Mouse (Mus musculus): ENCODE measurements around the gene Trpm2. TPM values are rescaled to one million over a fixed set of nuclear protein-coding genes. Genes with fewer than 3 reads are reported as not detected.
A peak's percentile ranks its signal among the peaks of the same experiment; 100 is the strongest.
"Not testable (repeated sequence)": the region's sequence is repeated elsewhere in the genome, so short reads cannot be mapped to it uniquely, and the experiment has no call there.

Trpm2 gene
- polyA plus RNA-seq, 1 experiment from 2014 or later = 0.85 TPM

DNA sequence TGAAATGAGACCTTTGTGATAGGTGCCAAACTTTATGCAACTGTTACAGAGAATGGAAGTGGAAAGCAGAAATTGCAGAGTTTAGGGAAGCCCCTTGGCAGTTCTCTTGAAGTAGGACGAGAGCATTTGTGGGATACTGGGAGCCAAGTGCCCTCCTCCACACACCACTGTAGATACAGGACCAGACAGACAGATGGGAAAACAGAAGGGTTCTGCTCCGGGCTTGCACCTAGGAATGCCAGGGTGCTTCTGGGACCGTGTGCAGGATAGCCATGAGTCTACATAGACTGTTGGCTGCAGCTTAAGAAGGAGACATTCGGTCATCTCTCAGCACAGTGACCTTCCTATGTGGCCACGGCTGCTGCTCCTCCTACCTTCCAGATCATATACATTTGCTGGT, 4.4 kb upstream of the Trpm2 start:
- Histone ChIP-seq H3K4me1 (peaks cover 22% of the 10 kb centered on the region), H3K4me3 (no peak overlapping the region), H3K27ac (replicated peaks) (no peak overlapping the region), H3K9me3 (no peaks in the 10 kb centered on the region), H3K27me3 (replicated peaks; ENCODE audit: low read depth, poor library complexity, severe bottlenecking) (peaks cover 17% of the 10 kb centered on the region), H3K36me3 (replicated peaks) (peaks cover 2% of the 10 kb centered on the region; the same call in 1 of the 2 replicates)
- DNase-seq (ENCODE audit: low spot score) = no peak
- 80% methylated on average over 5 of the region's 5 CpGs for WGBS

DNA sequence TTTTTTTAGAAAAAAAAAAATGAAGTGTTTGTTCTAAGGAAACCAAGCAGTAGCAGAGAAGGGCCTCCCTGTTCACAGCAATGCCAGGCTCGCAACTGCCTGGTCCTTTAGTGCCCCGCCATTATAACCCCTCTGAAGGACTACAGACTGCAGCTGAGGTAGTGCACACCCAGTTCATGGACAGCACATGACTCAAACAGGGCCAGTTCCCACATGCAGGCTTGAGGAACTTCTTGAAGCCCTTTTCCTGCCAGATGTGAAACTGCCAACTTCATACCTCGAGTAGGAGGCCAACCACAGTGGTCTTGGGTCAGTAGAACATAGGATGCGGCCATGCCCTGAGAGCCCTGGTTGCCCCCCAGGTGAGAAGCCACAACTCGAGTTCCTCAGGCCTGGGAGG, 4.0 kb upstream of the Trpm2 start:
- Histone ChIP-seq H3K27ac (replicated peaks) (no peak overlapping the region), H3K27me3 (replicated peaks; ENCODE audit: low read depth, poor library complexity, severe bottlenecking) (peaks cover 21% of the 10 kb centered on the region), H3K4me3 (no peak overlapping the region), H3K36me3 (replicated peaks) (no peaks in the 10 kb centered on the region), H3K9me3 (no peaks in the 10 kb centered on the region), H3K4me1 (peaks cover 22% of the 10 kb centered on the region)
- 73% methylated on average over 5 of the region's 5 CpGs for WGBS
- DNase-seq (ENCODE audit: low spot score) = no peak

DNA sequence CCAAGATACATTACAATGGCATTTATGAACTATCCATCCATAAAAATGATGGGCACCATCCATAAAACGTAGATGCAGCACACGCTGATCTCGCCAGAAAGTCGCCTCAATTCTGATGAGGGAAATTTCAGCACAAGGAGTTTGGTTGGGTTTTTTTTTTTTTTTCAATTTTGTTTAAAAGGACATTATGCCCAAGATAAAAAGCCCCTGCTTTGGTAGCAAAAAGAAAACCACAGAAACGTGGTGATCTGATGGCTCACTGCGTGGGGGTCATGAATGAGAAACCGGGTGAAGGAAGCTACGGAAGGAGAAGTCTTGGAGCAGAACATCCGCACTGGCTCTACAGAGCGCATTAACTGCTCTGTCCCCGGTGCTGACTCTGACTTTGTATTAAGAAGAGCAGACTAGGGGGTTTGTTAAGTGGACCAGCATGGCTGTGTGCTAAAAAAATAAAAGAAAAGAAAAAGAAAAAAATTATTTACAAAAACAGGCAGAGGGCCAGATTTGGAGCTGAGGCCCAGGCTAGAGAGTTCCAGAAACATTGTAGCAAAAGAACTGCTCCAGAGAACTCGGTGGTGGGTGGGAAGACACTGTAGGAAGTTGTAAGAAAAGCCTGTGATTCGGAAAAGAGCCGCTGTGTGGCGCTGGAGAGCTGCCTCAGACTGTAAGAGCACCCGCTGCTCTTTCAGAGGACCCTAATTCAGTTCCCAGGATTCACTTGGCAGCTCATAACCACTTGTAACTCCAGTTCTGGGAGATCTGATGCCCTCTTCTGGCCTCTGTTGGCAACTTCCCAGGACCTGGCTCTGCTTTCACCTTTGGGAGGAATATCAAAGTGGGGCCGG, 1.6 kb upstream of the Trpm2 start:
- H3K9me3 ChIP-seq = no peaks in the 10 kb centered on the region
- no peak overlapping the region for H3K4me3 ChIP-seq
- DNase-seq (ENCODE audit: low spot score) = peak; percentile 46
- peaks cover 45% of the 10 kb centered on the region for H3K27me3 ChIP-seq (replicated peaks; ENCODE audit: low read depth, poor library complexity, severe bottlenecking)
- H3K27ac ChIP-seq (replicated peaks) = no peak overlapping the region
- H3K36me3 ChIP-seq (replicated peaks) = no peaks in the 10 kb centered on the region
- WGBS = 62% methylated on average over 17 of the region's 17 CpGs
- H3K4me1 ChIP-seq = peaks cover 15% of the 10 kb centered on the region

DNA sequence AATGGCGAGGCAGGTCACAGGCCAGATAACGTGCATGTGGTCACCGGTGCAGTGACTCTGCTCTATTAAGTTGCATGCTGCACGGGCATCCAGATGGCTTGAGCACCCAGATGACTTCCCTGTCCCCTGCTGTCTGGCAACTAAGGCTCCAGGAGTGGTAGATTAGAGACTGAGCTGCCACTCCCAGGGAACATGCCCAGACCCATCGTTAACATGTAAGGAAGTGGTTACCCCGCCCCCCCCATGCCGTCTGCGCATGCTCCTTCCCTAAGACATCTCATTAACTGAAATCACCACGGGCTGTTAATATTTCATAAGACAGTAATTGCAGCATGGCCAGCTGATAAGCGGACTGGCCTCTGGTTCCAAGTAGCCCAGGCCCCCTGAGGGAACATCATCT, 828 bp upstream of the Trpm2 start:
- H3K27ac ChIP-seq (replicated peaks) = no peak overlapping the region
- no peaks in the 10 kb centered on the region for H3K9me3 ChIP-seq
- peaks cover 18% of the 10 kb centered on the region for H3K4me1 ChIP-seq
- no peak overlapping the region for H3K4me3 ChIP-seq
- no peaks in the 10 kb centered on the region for H3K36me3 ChIP-seq (replicated peaks)
- peaks cover 45% of the 10 kb centered on the region for H3K27me3 ChIP-seq (replicated peaks; ENCODE audit: low read depth, poor library complexity, severe bottlenecking)
- DNase-seq (ENCODE audit: low spot score) = no peak
- 90% methylated on average over 10 of the region's 10 CpGs for WGBS

DNA sequence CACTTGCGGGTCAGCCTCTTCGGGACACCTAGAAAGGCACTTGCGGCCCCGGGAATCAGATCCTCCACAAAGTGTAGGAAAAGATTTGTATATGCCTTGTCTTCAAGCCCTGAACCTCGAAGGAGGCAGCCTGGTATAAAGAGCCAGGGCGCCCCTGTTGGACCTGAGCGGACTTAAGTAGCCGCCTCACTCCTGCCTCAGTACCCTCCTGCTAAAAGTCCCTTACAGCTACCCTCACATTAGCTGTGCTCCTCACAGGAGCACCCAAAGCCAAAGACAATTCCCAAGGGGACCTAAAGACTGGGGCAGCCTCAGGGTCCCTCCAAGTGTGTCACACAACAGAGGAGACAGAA, 414 bp downstream of the Trpm2 start:
- Histone ChIP-seq H3K36me3 (replicated peaks) (no peaks in the 10 kb centered on the region), H3K27ac (replicated peaks) (no peak overlapping the region), H3K4me1 (peaks cover 19% of the 10 kb centered on the region), H3K4me3 (peak overlapping the region; percentile 48), H3K27me3 (replicated peaks; ENCODE audit: low read depth, poor library complexity, severe bottlenecking) (peaks cover 45% of the 10 kb centered on the region), H3K9me3 (no peaks in the 10 kb centered on the region)
- no peak for DNase-seq (ENCODE audit: low spot score)
- 18% methylated on average over 8 of the region's 8 CpGs for WGBS

DNA sequence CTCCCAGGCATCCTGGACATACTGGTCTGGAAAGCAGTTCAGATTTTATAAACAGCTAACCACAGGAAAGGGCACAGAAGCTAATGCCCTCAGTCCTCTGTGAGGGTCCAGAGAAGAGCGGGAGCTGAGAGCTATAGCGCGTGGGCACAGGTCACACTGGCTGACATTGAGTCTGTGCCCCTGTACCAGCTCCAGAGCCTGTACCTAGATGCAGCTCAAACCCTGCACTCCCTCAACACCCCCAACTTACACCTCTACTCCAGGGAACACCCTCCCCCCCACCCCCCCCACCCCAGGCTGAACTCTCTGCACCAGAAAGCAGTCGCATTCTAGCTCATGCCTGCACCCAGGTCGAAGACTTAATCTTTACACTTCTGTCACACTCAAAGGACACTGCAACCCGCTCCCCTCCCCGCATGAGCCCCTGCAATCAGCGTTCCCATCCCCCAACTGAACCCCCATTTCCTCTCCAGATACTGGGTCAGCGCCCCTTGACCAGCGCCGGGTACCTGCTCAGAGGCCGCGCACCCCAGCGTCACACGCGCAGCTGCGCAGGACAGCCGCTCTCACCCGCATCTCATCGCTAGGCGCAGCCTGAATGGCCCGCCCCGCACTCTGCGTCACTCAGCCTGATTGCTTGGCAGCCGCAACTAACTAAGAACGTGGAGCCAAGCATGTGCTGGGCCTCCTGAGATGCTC, 940 bp downstream of the Trpm2 start:
- WGBS = 7% methylated on average over 26 of the region's 26 CpGs
- Histone ChIP-seq H3K9me3 (no peaks in the 10 kb centered on the region), H3K27ac (replicated peaks) (no peak overlapping the region), H3K4me3 (peak overlapping the region; percentile 48), H3K36me3 (replicated peaks) (no peaks in the 10 kb centered on the region), H3K27me3 (replicated peaks; ENCODE audit: low read depth, poor library complexity, severe bottlenecking) (peaks cover 45% of the 10 kb centered on the region), H3K4me1 (peaks cover 19% of the 10 kb centered on the region)
- peak; percentile 71 for DNase-seq (ENCODE audit: low spot score)

DNA sequence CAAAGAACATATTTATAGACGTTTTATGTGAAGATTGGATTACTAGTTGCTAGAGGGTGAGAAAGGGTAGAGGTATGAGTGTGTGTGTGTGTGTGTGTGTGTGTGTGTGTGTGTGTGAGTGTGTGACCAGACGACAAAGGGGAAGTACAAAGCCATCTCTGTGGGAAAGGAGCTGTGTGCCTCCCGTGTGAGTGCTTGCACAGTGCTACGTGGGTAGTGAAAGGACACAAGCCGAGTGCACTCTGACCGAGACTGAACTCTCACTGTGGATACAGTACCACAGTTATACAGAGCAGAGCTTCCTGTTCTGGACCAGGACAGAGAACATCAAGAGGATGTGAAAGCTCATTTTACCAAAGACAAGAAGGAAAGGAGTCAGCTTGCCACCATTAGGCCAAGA, 6.4 kb downstream of the Trpm2 start:
- Histone ChIP-seq H3K4me1 (peaks cover 4% of the 10 kb centered on the region), H3K4me3 (no peak overlapping the region), H3K36me3 (replicated peaks) (no peaks in the 10 kb centered on the region), H3K27ac (replicated peaks) (no peak overlapping the region), H3K27me3 (replicated peaks; ENCODE audit: low read depth, poor library complexity, severe bottlenecking) (peaks cover 20% of the 10 kb centered on the region), H3K9me3 (no peaks in the 10 kb centered on the region)
- 86% methylated on average over 6 of the region's 6 CpGs for WGBS
- no peak for DNase-seq (ENCODE audit: low spot score)

DNA sequence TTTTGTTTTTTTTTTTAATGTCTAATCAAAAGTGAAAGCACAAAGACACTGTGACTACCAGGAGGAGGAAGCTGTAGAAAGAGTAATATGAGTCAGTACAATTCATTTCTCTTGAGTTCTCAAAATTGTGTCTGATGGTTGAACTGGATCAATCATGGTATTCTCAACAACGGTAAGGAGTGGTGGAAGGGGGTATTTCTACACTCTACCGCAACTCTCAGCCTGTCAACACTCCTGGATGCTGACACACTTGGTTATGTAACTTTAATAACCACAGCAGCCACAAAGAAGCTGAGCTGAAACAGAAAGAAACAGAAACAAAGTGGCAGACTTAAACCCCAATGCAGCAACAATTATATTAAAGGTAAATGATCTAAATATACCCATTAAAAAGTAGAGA, 7.6 kb downstream of the Trpm2 start:
- no peak for DNase-seq (ENCODE audit: low spot score)
- Histone ChIP-seq H3K27me3 (replicated peaks; ENCODE audit: low read depth, poor library complexity, severe bottlenecking) (peaks cover 7% of the 10 kb centered on the region), H3K9me3 (no peaks in the 10 kb centered on the region), H3K4me1 (peaks cover 4% of the 10 kb centered on the region; the same call in 1 of the 2 replicates), H3K27ac (replicated peaks) (no peak overlapping the region), H3K4me3 (no peak overlapping the region), H3K36me3 (replicated peaks) (no peaks in the 10 kb centered on the region)
- WGBS = 84% methylated on average over 2 of the region's 2 CpGs

DNA sequence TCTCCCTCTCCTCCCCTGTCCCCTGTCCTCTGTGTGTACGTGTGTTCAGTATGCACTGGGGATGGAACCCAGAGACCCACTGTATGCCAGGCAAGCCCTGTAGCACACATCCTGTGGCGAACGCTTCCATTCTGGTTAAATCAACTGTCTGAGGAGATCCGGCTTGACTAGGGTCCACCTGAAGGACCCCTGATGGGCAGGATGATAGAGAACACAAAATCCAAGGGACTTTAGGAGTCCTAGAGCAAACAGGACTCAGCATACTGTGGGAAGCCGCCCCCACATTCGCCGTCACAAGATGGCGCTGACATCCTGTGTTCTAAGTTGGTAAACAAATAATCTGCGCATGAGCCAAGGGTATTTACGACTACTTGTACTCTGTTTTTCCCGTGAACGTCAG, 19.9 kb downstream of the Trpm2 start:
- H3K9me3 ChIP-seq; H3K27ac ChIP-seq (replicated peaks); DNase-seq (ENCODE audit: low spot score); H3K4me3 ChIP-seq; H3K27me3 ChIP-seq (replicated peaks; ENCODE audit: low read depth, poor library complexity, severe bottlenecking); H3K4me1 ChIP-seq; H3K36me3 ChIP-seq (replicated peaks): not testable (repeated sequence)
- 94% methylated on average over 10 of the region's 12 CpGs for WGBS

DNA sequence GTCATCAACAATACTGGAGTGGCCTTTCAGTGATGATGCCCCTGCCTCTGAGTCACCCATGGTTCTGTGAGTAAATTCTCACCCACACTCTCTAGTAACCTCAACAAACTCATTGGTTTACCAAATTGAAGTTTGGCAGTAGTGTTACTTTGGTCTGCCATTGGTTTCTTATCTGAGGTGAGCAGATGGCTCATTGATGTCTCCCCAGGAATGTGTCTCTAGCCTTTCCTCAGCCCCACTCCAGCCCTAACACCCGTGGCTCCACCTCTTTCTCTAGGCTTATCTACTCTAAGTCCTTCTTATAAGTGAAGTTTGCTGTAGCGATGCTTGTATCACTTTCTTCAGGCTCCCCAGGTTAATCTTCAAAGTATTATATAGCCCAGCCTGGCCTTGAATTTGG, 30.7 kb downstream of the Trpm2 start:
- Histone ChIP-seq H3K27ac (replicated peaks) (no peak overlapping the region), H3K9me3 (no peaks in the 10 kb centered on the region), H3K27me3 (replicated peaks; ENCODE audit: low read depth, poor library complexity, severe bottlenecking) (no peaks in the 10 kb centered on the region), H3K36me3 (replicated peaks) (no peaks in the 10 kb centered on the region), H3K4me1 (no peaks in the 10 kb centered on the region), H3K4me3 (no peak overlapping the region)
- no peak for DNase-seq (ENCODE audit: low spot score)
- 69% methylated on average over 2 of the region's 2 CpGs for WGBS

DNA sequence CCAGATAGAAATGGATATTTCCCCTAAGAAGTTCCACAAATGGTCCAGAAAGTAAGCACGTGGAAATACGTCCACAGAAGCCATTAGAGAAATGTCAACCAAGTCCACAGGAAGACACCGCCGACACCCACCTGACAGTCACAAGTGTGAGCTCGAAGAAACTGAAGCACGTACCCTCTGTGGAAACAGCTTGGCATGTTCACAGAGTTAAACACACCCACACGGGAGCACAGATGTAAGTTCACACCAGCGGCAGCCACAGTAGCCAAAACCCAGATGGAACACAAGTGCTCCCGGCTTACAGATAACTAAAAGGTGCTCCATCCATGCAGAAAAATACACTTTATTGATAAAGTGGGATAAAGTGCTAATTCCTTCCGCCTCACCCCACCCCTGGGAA, 43.0 kb downstream of the Trpm2 start:
- H3K4me3 ChIP-seq = no peak overlapping the region
- H3K27me3 ChIP-seq (replicated peaks; ENCODE audit: low read depth, poor library complexity, severe bottlenecking) = no peaks in the 10 kb centered on the region
- H3K27ac ChIP-seq (replicated peaks) = no peak overlapping the region
- DNase-seq (ENCODE audit: low spot score) = no peak
- no peaks in the 10 kb centered on the region for H3K4me1 ChIP-seq
- WGBS = 88% methylated on average over 10 of the region's 10 CpGs
- no peaks in the 10 kb centered on the region for H3K36me3 ChIP-seq (replicated peaks)
- no peaks in the 10 kb centered on the region for H3K9me3 ChIP-seq

DNA sequence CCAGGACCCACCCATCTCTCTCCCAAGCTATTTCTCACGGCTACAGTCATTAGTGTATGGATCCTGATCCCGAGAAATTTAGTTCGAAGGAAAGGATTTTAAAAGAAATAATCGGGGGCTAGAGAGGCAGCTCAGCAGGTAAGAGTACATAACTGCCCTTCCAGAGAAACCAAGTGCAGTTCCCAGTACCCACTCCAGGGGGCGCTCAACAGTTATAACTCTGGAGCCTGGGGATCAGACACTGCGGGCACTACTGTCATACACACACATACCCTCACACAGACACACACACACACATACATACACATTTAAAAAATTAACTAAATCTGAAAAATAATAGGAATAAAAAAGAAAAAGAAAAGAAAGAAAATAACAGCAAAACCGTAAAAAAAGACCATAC, 44.2 kb downstream of the Trpm2 start:
- Histone ChIP-seq H3K27me3 (replicated peaks; ENCODE audit: low read depth, poor library complexity, severe bottlenecking) (no peaks in the 10 kb centered on the region), H3K4me3 (no peak overlapping the region), H3K36me3 (replicated peaks) (no peaks in the 10 kb centered on the region), H3K27ac (replicated peaks) (no peak overlapping the region), H3K4me1 (no peaks in the 10 kb centered on the region), H3K9me3 (no peaks in the 10 kb centered on the region)
- DNase-seq (ENCODE audit: low spot score) = peak; percentile 60
- WGBS = 46% methylated on average over 7 of the region's 7 CpGs

DNA sequence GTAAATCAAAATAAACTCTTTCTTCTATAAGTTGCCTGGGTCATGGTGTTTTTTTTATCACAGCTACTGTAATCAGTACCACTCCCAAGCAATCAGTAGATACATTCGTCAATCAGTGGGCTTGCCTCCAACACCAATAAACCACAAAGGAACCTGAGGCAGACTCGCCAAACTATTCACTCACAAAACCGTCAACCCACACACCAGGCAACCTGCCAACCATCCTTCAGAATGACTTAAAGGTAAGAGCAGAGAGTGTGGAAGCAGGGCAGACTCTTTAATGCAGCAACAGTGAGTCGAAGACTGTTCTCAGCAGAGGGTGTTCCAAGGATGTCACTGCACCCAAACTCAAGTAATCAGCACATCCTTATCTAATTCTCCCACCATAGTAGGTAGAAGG, 47.7 kb downstream of the Trpm2 start:
- Histone ChIP-seq H3K27ac (replicated peaks) (no peak overlapping the region), H3K9me3 (no peaks in the 10 kb centered on the region), H3K4me3 (no peak overlapping the region), H3K4me1 (no peaks in the 10 kb centered on the region), H3K27me3 (replicated peaks; ENCODE audit: low read depth, poor library complexity, severe bottlenecking) (no peaks in the 10 kb centered on the region), H3K36me3 (replicated peaks) (no peaks in the 10 kb centered on the region)
- DNase-seq (ENCODE audit: low spot score) = no peak
- 90% methylated on average over 4 of the region's 4 CpGs for WGBS
